Mouse (Mus musculus) splenic B cell, adult 2 months (primary cell): ENCODE results near the gene Spop.

ENCODE experiments used
- DNase-seq: peaks from one replicate; pipeline ENCODE4 v3.0.0-alpha.2; 2011; ENCODE audit warnings: low read depth, low spot score
- H3K27me3 ChIP-seq: 2 replicates; pipeline ENCODE4 v1.6.1; 2012; ENCODE audit warnings: mild to moderate bottlenecking, low read length, moderate library complexity, mixed read lengths; ENCODE audit not compliant: control insufficient read depth, poor library complexity, insufficient read depth, severe bottlenecking
- H3K36me3 ChIP-seq: 2 replicates; pipeline ENCODE4 v1.6.1; 2012; ENCODE audit warnings: mild to moderate bottlenecking, low read length, moderate library complexity, mixed read lengths; ENCODE audit not compliant: control insufficient read depth, poor library complexity, insufficient read depth, severe bottlenecking

The Spop gene

GRCm38 (mm10) chr11:95413641-95414535 is at the start of gene Spop:
TSS of gene Spop (plus strand) at chr11:95414080.
- H3K27me3 ChIP-seq = no peaks in the 10 kb centered on the region; the same call in 1 of the 2 replicates
- no peaks in the 10 kb centered on the region for H3K36me3 ChIP-seq
- peak; percentile 95 for DNase-seq

DNA sequence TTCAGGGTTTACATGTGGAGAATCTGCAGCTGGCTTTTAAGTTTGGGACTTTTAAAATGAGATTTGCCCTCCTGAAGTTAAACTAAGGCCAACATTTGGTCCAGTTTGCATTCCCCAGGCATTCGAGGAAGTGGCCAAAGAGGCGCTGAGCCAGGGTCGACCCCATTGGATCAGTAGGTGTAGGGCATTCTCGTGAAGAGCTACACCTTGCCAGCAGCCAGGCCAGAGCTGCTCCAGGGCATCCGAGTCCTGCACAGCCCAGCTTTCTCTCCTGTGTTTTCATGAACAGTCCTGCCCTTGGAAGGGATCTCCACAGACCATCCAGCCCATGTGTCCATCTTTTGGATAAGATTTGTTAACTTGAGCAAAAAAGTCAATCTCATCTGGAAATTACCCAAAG is 49.5 kb upstream of the Spop start:
- H3K27me3 ChIP-seq = no peaks in the 10 kb centered on the region
- DNase-seq = no peak
- H3K36me3 ChIP-seq = peaks cover 4% of the 10 kb centered on the region

DNA sequence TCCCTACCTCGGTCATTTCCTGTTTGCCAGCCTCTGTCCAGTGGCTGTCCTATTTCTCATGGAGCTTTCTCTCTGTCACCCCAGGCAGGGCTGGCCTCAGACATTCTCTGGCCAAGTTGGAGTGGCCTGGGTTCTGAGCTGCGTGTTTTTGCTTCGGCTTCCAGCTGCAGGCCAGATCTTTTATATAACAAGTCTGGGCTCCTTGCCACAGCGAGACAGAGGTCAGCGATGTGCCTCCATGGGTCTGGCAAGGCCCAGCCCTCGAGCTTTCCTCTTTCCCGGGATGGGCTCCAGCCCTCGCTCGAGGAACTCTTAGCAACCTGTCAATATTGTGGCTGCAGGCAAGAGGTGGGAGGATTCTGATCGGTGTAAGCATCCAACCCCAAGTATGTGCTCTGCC is 48.3 kb upstream of the Spop start:
- Histone ChIP-seq H3K36me3 (peaks cover 5% of the 10 kb centered on the region; the same call in 1 of the 2 replicates), H3K27me3 (no peaks in the 10 kb centered on the region)
- no peak for DNase-seq

DNA sequence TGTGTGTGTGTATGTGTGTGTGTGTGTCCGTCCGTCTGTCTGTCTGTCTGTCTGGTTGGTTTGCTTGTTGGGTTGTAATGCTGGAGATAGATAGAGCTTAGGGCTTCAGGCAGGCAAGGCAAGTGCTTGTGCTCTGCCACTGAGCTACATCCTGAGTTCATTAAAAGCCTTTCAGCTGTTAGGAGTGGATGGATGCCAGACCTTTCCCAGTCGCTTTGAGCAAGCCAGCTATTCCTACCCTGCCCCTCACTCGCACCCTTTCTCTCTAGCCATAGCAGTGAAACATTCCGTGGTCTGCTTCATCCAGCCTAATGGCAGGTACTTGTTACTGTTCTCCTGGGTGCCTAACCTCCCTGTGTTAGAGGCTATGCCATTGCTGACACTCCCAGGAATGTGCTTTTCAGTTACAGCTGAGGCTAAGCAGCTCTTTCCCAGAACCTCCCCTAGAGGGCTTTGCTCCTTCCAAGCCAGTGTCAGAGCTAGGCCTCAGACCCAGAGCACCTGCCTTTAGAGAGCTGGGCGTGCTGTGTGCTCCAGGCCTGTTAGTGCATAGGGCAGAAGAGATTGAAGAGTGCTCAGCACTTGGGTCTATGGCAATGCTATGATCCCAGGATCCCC is 47.5 kb upstream of the Spop start:
- peaks cover 9% of the 10 kb centered on the region for H3K36me3 ChIP-seq
- DNase-seq = no peak
- no peaks in the 10 kb centered on the region for H3K27me3 ChIP-seq

GRCm38 (mm10) chr11:95367011-95367735 is 46.7 kb upstream of the Spop start:
- no peak for DNase-seq
- H3K36me3 ChIP-seq = peaks cover 9% of the 10 kb centered on the region
- no peaks in the 10 kb centered on the region for H3K27me3 ChIP-seq

- H3K36me3 ChIP-seq = peaks cover 9% of the 10 kb centered on the region
- no peak for DNase-seq
- H3K27me3 ChIP-seq = no peaks in the 10 kb centered on the region
Measured at GRCm38 (mm10) chr11:95368231-95368823, 45.6 kb upstream of the Spop start.

DNA sequence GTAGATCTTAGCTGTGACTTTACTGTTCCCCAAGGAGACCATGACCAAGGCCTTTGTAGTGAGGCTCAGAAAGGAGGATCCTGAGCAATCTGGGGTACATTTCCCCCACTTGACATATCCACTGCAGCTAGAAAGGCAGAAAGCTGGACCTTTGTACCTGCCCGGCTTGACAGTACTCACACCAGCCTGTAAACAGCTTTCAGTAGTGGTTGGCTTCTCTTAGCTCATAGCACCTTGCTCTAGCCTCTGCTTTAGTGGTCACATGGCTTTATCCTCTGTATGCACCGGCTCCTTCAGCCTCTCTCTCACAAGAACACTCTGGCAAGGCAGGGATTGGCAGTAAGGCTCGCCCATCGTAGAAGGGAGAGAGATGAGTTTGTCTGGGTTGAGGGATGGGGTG is 45.0 kb upstream of the Spop start:
- H3K27me3 ChIP-seq = no peaks in the 10 kb centered on the region
- DNase-seq = no peak

GRCm38 (mm10) chr11:95369964-95370890 is 43.7 kb upstream of the Spop start:
- Histone ChIP-seq H3K36me3 (peaks cover 9% of the 10 kb centered on the region), H3K27me3 (no peaks in the 10 kb centered on the region)
- no peak for DNase-seq

More for the DNA sequence above, 45.0 kb upstream of the Spop start:
- peaks cover 9% of the 10 kb centered on the region for H3K36me3 ChIP-seq

DNA sequence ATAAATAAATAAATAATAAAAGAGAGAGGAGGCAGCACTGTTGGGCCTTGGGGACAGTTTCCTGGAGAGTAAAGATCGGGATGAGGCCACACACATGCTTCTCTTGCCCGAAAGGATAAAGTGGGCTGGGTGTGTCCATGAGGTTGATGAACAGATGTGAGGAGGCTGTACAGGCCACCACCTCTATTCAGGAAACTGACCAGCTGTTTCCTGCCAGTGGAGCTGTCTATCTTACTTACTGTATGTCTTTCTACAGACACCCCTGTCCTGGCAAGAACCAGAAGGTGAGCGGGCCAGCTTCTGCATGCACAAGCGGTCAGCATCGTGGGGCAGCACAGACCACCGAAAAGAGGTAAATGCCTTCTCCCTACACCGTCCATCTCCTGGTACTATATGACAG is 42.7 kb upstream of the Spop start:
- DNase-seq = no peak
- no peaks in the 10 kb centered on the region for H3K27me3 ChIP-seq
- H3K36me3 ChIP-seq = peaks cover 11% of the 10 kb centered on the region

GRCm38 (mm10) chr11:95378926-95379325 is 35.0 kb upstream of the Spop start:
- Histone ChIP-seq H3K36me3 (peaks cover 13% of the 10 kb centered on the region), H3K27me3 (no peaks in the 10 kb centered on the region)
- DNase-seq = no peak

DNA sequence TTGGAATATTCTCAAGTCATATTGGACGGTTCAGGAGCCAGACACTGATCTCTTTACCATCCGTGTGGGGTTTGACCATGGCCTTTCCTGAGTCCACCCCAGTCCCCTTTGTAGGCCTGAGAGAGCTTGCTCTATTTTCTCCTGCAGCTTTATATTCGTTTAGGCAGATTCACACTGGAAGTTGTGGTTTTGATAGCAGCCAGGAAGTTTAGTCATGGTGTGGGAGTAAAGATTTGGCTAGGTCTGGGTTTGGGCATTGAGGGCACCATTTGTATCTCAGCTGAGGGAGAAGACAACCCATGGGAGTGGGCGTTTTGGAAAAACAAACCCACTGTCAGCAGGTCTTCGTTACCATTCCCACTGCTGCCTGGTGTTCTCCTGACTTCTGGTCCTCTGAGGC is 34.3 kb upstream of the Spop start:
- Histone ChIP-seq H3K27me3 (no peaks in the 10 kb centered on the region), H3K36me3 (peaks cover 10% of the 10 kb centered on the region)
- no peak for DNase-seq

DNA sequence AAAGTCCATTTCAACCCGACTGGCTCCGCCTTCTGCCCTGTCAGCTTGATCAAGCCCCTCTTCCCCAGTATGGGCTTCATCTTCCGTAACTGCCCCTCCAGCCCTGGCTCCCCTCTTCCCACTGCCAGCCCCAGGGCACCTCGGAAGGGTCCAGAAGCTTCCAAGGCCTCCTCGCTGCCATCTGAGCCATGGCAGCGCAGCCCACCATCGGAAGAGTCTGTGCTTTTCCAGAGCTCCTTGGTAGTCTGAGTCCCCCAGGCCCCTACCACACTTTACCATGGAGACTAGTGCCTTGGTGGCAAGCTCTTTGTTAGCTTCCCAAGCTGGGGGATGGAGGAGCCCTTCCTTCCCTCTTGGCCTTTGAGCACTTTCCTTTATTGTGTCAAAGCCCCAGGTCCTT is 33.2 kb upstream of the Spop start:
- no peaks in the 10 kb centered on the region for H3K27me3 ChIP-seq
- no peak for DNase-seq
- peaks cover 9% of the 10 kb centered on the region for H3K36me3 ChIP-seq

- Histone ChIP-seq H3K27me3 (no peaks in the 10 kb centered on the region), H3K36me3 (peaks cover 7% of the 10 kb centered on the region)
- DNase-seq = no peak
Measured at GRCm38 (mm10) chr11:95381146-95381545, 32.7 kb upstream of the Spop start.
